In the genomic region with DNA sequence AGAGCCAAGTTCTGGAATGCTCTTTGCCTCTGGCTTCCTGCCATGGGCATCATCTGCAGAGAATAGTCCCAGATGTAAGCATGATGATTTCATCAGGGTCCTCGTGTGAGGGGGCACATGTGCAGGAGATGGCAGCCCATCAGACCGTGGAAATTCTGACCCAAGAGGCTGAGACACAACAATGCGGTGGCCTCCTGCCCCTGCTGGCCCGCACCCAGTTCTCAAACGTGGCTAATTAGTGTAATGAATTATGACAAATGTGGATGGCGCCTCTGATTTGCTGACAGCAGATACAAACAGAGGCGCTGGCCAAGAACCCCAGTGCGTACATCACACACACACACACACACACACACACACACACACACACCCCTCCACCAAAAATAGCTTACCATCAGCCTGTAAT, we compare ENCODE assay signal across 13 mouse cellular contexts. TPM values are rescaled to one million over a fixed set of nuclear protein-coding genes. Genes with fewer than 3 reads are reported as not detected.
DNase-seq lines count a peak whose midpoint lies in the region; ATAC-seq and TF ChIP-seq lines count a peak whose summit lies in the region.
"Had no signal": no experiment of that assay in that cellular context is flagged by ENCODE, and none has a peak within 500 bp of the region (broad histone marks: within the 10 kb centered on the region; RNA-seq: fewer than 3 reads in every experiment).

No protein-coding gene starts in this region.

- no peak overlapping the region for H3K4me2 ChIP-seq in embryonic facial prominence, embryonic 13.5 days
- no peak overlapping the region for H3K4me2 ChIP-seq in midbrain, postnatal 0 days (ENCODE audit: low read depth, low read length, poor library complexity, severe bottlenecking)

- intact Hi-C loops in left cerebral cortex, postnatal 4 days (cut with DNase I), result no loop called here

- TF ChIP-seq CTCF in brain, embryonic 14.5 days (IDR thresholded peaks at IDR 0.05; ENCODE audit: borderline replicate concordance, extremely low read depth, insufficient read depth, insufficient read length), result no peak
- no peak for TF ChIP-seq CTCF in midbrain, postnatal 0 days (IDR thresholded peaks at IDR 0.05)

- H3K4me1 ChIP-seq in embryonic facial prominence, embryonic 13.5 days, result peaks cover 19% of the 10 kb centered on the region
- peaks cover 7% of the 10 kb centered on the region for H3K4me1 ChIP-seq in embryonic facial prominence, embryonic 10.5 days
- no peaks in the 10 kb centered on the region for H3K4me1 ChIP-seq in midbrain, postnatal 0 days (ENCODE audit: insufficient read depth, low read length)

- 0 out of 2 replicates have a peak, but pooled peaks have one; percentile 32 for ATAC-seq in embryonic facial prominence, embryonic 13.5 days (ENCODE audit: insufficient number of reproducible peaks, insufficient read depth, low FRiP score, low TSS enrichment, low read depth)
- ATAC-seq in midbrain, postnatal 0 days (ENCODE audit: low FRiP score), result peak; percentile 49; the same call in 1 of the 2 replicates
- ATAC-seq: liver, postnatal 0 days had no signal

- 55% methylated on average over 8 of the region's 8 CpGs for WGBS in embryonic facial prominence, embryonic 13.5 days
- 84% methylated on average over 8 of the region's 8 CpGs for WGBS in embryonic facial prominence, embryonic 10.5 days
- WGBS in midbrain, postnatal 0 days, result 70% methylated on average over 8 of the region's 8 CpGs

- no peak overlapping the region for H3K4me3 ChIP-seq in embryonic facial prominence, embryonic 13.5 days
- no peak overlapping the region for H3K4me3 ChIP-seq in embryonic facial prominence, embryonic 10.5 days
- no peak overlapping the region for H3K4me3 ChIP-seq in midbrain, postnatal 0 days (ENCODE audit: low read depth, low read length)
- H3K4me3 ChIP-seq: limb, embryonic 10.5 days had no signal

- H3K27ac ChIP-seq in embryonic facial prominence, embryonic 13.5 days, result no peak overlapping the region
- no peak overlapping the region for H3K27ac ChIP-seq in embryonic facial prominence, embryonic 10.5 days (replicated peaks)
- no peak overlapping the region for H3K27ac ChIP-seq in midbrain, postnatal 0 days (ENCODE audit: low read depth, low read length)
- H3K27ac ChIP-seq: limb, embryonic 10.5 days had no signal

- H3K27me3 ChIP-seq in embryonic facial prominence, embryonic 13.5 days, result peaks cover 34% of the 10 kb centered on the region
- H3K27me3 ChIP-seq in embryonic facial prominence, embryonic 10.5 days (replicated peaks; ENCODE audit: low read depth, poor library complexity, severe bottlenecking), result 0 out of 2 replicates have a peak, but pooled peaks cover 9% of the 10 kb centered on the region
- no peaks in the 10 kb centered on the region for H3K27me3 ChIP-seq in midbrain, postnatal 0 days (ENCODE audit: insufficient read depth, low read length)

- H3K9ac ChIP-seq in embryonic facial prominence, embryonic 13.5 days, result no peak overlapping the region
- H3K9ac ChIP-seq in midbrain, postnatal 0 days (replicated peaks; ENCODE audit: low read length, poor library complexity, severe bottlenecking), result no peak overlapping the region
- H3K9ac ChIP-seq: liver, postnatal 0 days had no signal

- TF ChIP-seq POLR2A in brain, embryonic 14.5 days (IDR thresholded peaks at IDR 0.05; ENCODE audit: borderline replicate concordance, extremely low read depth, insufficient read depth, insufficient read length, poor library complexity, severe bottlenecking), result no peak

- no peaks in the 10 kb centered on the region for H3K9me3 ChIP-seq in embryonic facial prominence, embryonic 13.5 days
- no peaks in the 10 kb centered on the region for H3K9me3 ChIP-seq in embryonic facial prominence, embryonic 10.5 days
- no peaks in the 10 kb centered on the region for H3K9me3 ChIP-seq in midbrain, postnatal 0 days (ENCODE audit: low read length)
- H3K9me3 ChIP-seq: G1E; limb, embryonic 10.5 days had no signal

- no peak for DNase-seq in embryonic facial prominence, embryonic 10.5 days (ENCODE audit: low spot score)
- DNase-seq in left cerebral cortex, postnatal 4 days, result peak; percentile 87
- DNase-seq in left cerebral cortex, adult 8-10 months (ENCODE audit: low spot score in 2 of 2), result no peak
- DNase-seq in brain, embryonic 14.5 days (ENCODE audit: low read depth), result peak; percentile 71
- DNase-seq in midbrain, postnatal 0 days (ENCODE audit: low spot score), result peak; percentile 72
- no peak for DNase-seq in yolk sac, embryonic 10.5 days (ENCODE audit: low spot score)
- DNase-seq in thymus, postnatal 36 days, result no peak
- DNase-seq: cerebellum, adult 11 months; kidney, adult 11 months; liver, postnatal 0 days had no signal

- no peaks in the 10 kb centered on the region for H3K36me3 ChIP-seq in embryonic facial prominence, embryonic 13.5 days
- no peaks in the 10 kb centered on the region for H3K36me3 ChIP-seq in embryonic facial prominence, embryonic 10.5 days (replicated peaks)
- no peaks in the 10 kb centered on the region for H3K36me3 ChIP-seq in midbrain, postnatal 0 days (ENCODE audit: insufficient read depth, low read length)
- H3K36me3 ChIP-seq: G1E; limb, embryonic 10.5 days had no signal

RNA-seq across cellular contexts. Expression of a gene that starts 42.3 kb away (rescaled TPM):
- 9.8 and 13.7 TPM in 2 replicates for polyA plus RNA-seq in embryonic facial prominence, embryonic 13.5 days (2015; fragmentation: Nextera tagmentation; extraction: Ambion mirVana)
- polyA plus RNA-seq in embryonic facial prominence, embryonic 10.5 days (2016; fragmentation: Nextera tagmentation; extraction: Ambion mirVana), result 2.8 and 3.4 TPM in 2 replicates
- 1 to 10 TPM; 7.4 to 8.4 TPM for total RNA-seq in left cerebral cortex, postnatal 4 days (2021)
- total RNA-seq in left cerebral cortex, adult 8-10 months (2022), result 1 to 10 TPM; 2.2 to 3.9 (median 3.0) TPM
- 2.6 and 3.8 TPM in 2 replicates for polyA plus RNA-seq in brain, embryonic 14.5 days (2012; rRNA removed)
- 6.7 and 10.8 TPM in 2 replicates for total RNA-seq in midbrain, postnatal 0 days (2014; rRNA removed)
- polyA plus RNA-seq in midbrain, postnatal 0 days (2015; fragmentation: Nextera tagmentation; extraction: Ambion mirVana), result 6.5 and 7.7 TPM in 2 replicates
- total RNA-seq: G1E had no signal
- polyA plus RNA-seq: G1E had no signal

RNA-seq across cellular contexts. Expression of a gene that starts 58.1 kb away (rescaled TPM):
- 1,092 and 1,164 TPM in 2 replicates for polyA plus RNA-seq in embryonic facial prominence, embryonic 13.5 days (2015; fragmentation: Nextera tagmentation; extraction: Ambion mirVana)
- 1,564 and 1,604 TPM in 2 replicates for polyA plus RNA-seq in embryonic facial prominence, embryonic 10.5 days (2016; fragmentation: Nextera tagmentation; extraction: Ambion mirVana)
- total RNA-seq in left cerebral cortex, postnatal 4 days (2021), result 100 to 1,000 TPM; 303 to 338 TPM
- 100 to 1,000 TPM; 184 to 202 (median 195) TPM for total RNA-seq in left cerebral cortex, adult 8-10 months (2022)
- polyA plus RNA-seq in brain, embryonic 14.5 days (2012; rRNA removed), result 459 and 569 TPM in 2 replicates
- 303 and 313 TPM in 2 replicates for total RNA-seq in midbrain, postnatal 0 days (2014; rRNA removed)
- polyA plus RNA-seq in midbrain, postnatal 0 days (2015; fragmentation: Nextera tagmentation; extraction: Ambion mirVana), result 321 and 334 TPM in 2 replicates

Comparison
In these comparisons a context has a peak if more than half of its experiments do, and no peak if none do; other contexts are left out.
1. DNase-seq: peak in left cerebral cortex, postnatal 4 days (single experiment), brain, embryonic 14.5 days (single experiment) and midbrain, postnatal 0 days (single experiment); none in embryonic facial prominence, embryonic 10.5 days (single experiment), left cerebral cortex, adult 8-10 months (0 of 2), yolk sac, embryonic 10.5 days (single experiment) and thymus, postnatal 36 days (0 of 2).